8 mouse cellular contexts compared by ENCODE assay signal in the genomic region with DNA sequence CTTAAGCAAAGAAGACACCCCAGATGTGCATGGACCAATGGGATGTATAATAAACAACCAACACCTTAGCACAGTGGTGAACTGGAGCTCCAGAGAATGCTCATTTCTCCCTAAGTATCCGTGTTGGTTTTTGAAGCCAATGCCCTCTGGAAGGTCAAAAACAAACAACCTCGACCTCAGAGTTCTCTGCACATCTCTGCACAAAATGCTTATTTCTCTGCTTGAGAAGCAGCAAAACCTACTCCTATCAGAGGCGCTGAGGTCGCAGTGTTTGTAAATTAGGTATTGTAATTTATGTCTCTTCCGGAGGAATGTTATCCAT. TPM values are rescaled to one million over a fixed set of nuclear protein-coding genes. Genes with fewer than 3 reads are reported as not detected.
A peak's percentile ranks its signal among the peaks of the same experiment; 100 is the strongest.
DNase-seq lines count a peak whose midpoint lies in the region; ATAC-seq and TF ChIP-seq lines count a peak whose summit lies in the region.

No protein-coding gene starts in this region.

- H3K4me2 ChIP-seq in liver, postnatal 0 days (ENCODE audit: low read depth, low read length), result peak overlapping the region; percentile 74; the same call in 1 of the 2 replicates

- 0 out of 2 replicates have a peak, but pooled peaks cover 7% of the 10 kb centered on the region for H3K27me3 ChIP-seq in heart, embryonic 10.5 days (ENCODE audit: insufficient read depth, poor library complexity, severe bottlenecking)
- H3K27me3 ChIP-seq in ES-Bruce4 (ENCODE audit: control insufficient read depth, insufficient read depth, low read length, poor library complexity, severe bottlenecking), result no peaks in the 10 kb centered on the region
- H3K27me3 ChIP-seq in hindbrain, embryonic 10.5 days (ENCODE audit: insufficient read depth, poor library complexity, severe bottlenecking), result peaks cover 35% of the 10 kb centered on the region
- H3K27me3 ChIP-seq in liver, postnatal 0 days (ENCODE audit: insufficient read depth, low read length), result peaks cover 32% of the 10 kb centered on the region

- H3K9ac ChIP-seq in ES-Bruce4 (ENCODE audit: low read depth, poor library complexity, severe bottlenecking), result peak overlapping the region; percentile 7
- no peak overlapping the region for H3K9ac ChIP-seq in liver, postnatal 0 days (replicated peaks)

- no peak for TF ChIP-seq EP300 in ES-Bruce4 (IDR thresholded peaks at IDR 0.05; ENCODE audit: insufficient read depth, low read depth, low read length)
- TF ChIP-seq EP300 in liver, postnatal 0 days (IDR thresholded peaks at IDR 0.05; ENCODE audit: low read depth), result no peak

- H3K4me3 ChIP-seq in heart, embryonic 10.5 days, result peak overlapping the region; percentile 80
- peak overlapping the region; percentile 73 for H3K4me3 ChIP-seq in ES-Bruce4 (ENCODE audit: low read depth, low read length)
- H3K4me3 ChIP-seq in hindbrain, embryonic 10.5 days, result peak overlapping the region; percentile 82
- peak overlapping the region; percentile 46; the same call in 1 of the 2 replicates for H3K4me3 ChIP-seq in liver, postnatal 0 days (ENCODE audit: low read depth, low read length)

- TF ChIP-seq POLR2A in ES-Bruce4 (IDR thresholded peaks at IDR 0.05; ENCODE audit: insufficient read depth, low read length), result no peak

- 13% methylated on average over 5 of the region's 5 CpGs for WGBS in heart, embryonic 10.5 days
- WGBS in hindbrain, embryonic 10.5 days, result 19% methylated on average over 5 of the region's 5 CpGs
- 10% methylated on average over 5 of the region's 5 CpGs for WGBS in liver, postnatal 0 days (ENCODE audit: insufficient replicate concordance)

- no peak for ATAC-seq in liver, postnatal 0 days

- H3K4me1 ChIP-seq in heart, embryonic 10.5 days, result peaks cover 14% of the 10 kb centered on the region
- H3K4me1 ChIP-seq in ES-Bruce4 (ENCODE audit: control insufficient read depth, insufficient read depth, low read length), result no peaks in the 10 kb centered on the region
- H3K4me1 ChIP-seq in hindbrain, embryonic 10.5 days (replicated peaks), result peaks cover 20% of the 10 kb centered on the region
- peaks cover 5% of the 10 kb centered on the region; the same call in 1 of the 2 replicates for H3K4me1 ChIP-seq in liver, postnatal 0 days (ENCODE audit: insufficient read depth)

- TF ChIP-seq CTCF in ES-Bruce4 (IDR thresholded peaks at IDR 0.05; ENCODE audit: low read depth, low read length), result no peak
- TF ChIP-seq CTCF in liver, postnatal 0 days (IDR thresholded peaks at IDR 0.05; ENCODE audit: low read depth), result no peak

- no peak for DNase-seq in heart, embryonic 10.5 days (ENCODE audit: low spot score)
- no peak for DNase-seq in heart, adult 11 months
- no peak for DNase-seq in hindbrain, embryonic 10.5 days (ENCODE audit: low spot score)
- no peak for DNase-seq in liver, postnatal 0 days
- DNase-seq in spleen, postnatal 14 days (ENCODE audit: low spot score in 2 of 2), result no peak
- no peak for DNase-seq in urinary bladder, adult 18-20 months (ENCODE audit: low spot score in 2 of 2)
- no peak for DNase-seq in ovary, adult 18-20 months (ENCODE audit: low spot score)

- H3K27ac ChIP-seq in heart, embryonic 10.5 days, result no peak overlapping the region
- no peak overlapping the region for H3K27ac ChIP-seq in ES-Bruce4 (ENCODE audit: insufficient read depth, low read length)
- H3K27ac ChIP-seq in hindbrain, embryonic 10.5 days, result peak overlapping the region; percentile 86; the same call in 1 of the 2 replicates
- H3K27ac ChIP-seq in liver, postnatal 0 days (ENCODE audit: low read depth), result no peak overlapping the region

- H3K36me3 ChIP-seq in heart, embryonic 10.5 days, result no peaks in the 10 kb centered on the region
- H3K36me3 ChIP-seq in ES-Bruce4 (ENCODE audit: control insufficient read depth, insufficient read depth, low read length, poor library complexity, severe bottlenecking), result no peaks in the 10 kb centered on the region
- H3K36me3 ChIP-seq in hindbrain, embryonic 10.5 days, result no peaks in the 10 kb centered on the region
- no peaks in the 10 kb centered on the region for H3K36me3 ChIP-seq in liver, postnatal 0 days (replicated peaks; ENCODE audit: insufficient read depth, low read length)

- no peaks in the 10 kb centered on the region for H3K9me3 ChIP-seq in heart, embryonic 10.5 days
- no peaks in the 10 kb centered on the region for H3K9me3 ChIP-seq in ES-Bruce4 (replicated peaks; ENCODE audit: control insufficient read depth, insufficient read depth, low read length, poor library complexity, severe bottlenecking)
- H3K9me3 ChIP-seq in hindbrain, embryonic 10.5 days, result no peaks in the 10 kb centered on the region
- no peaks in the 10 kb centered on the region for H3K9me3 ChIP-seq in liver, postnatal 0 days (ENCODE audit: low read length)

RNA-seq across cellular contexts. Expression of gene Amph, which starts 1.0 kb away (rescaled TPM):
- 2.7 and 5.3 TPM in 2 replicates for polyA plus RNA-seq in heart, embryonic 10.5 days (2016; fragmentation: Nextera tagmentation; extraction: Ambion mirVana)
- 11.8 and 13.6 TPM in 2 replicates for polyA plus RNA-seq in ES-Bruce4 (2011; ENCODE audit: insufficient read depth, insufficient read length, low read depth, missing spikeins)
- polyA plus RNA-seq in hindbrain, embryonic 10.5 days (2016; fragmentation: Nextera tagmentation; extraction: Ambion mirVana), result 5.2 and 8.9 TPM in 2 replicates
- 0.04 and 0.06 TPM in 2 replicates for polyA plus RNA-seq in liver, postnatal 0 days (2015; fragmentation: Nextera tagmentation; extraction: Ambion mirVana)
